Mouse (Mus musculus): ENCODE results near the gene Map4k4.

DNA sequence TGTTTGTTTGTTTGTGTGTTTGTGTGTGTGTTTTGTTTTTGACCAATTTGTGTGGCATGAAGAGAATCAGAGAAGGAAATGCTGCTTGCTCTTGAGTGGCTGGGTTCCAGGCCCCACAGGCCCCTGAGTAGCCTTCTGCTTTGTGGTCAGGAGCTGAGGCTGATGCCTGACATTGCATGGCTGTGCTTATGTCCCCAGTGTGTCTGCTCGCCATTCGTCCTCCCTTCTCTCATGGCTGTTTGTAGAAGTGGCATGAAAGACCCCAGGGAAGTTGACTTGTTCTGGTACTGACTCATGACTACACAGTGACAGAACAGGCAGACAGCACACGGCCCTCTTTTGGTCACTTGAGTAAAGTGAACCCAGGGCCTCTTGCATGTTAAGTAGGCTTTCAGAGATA, 123.0 kb downstream of the Map4k4 start:
- TF ChIP-seq USF1 (IDR thresholded peaks at IDR 0.05; ENCODE audit: low read depth), result no peak
- no peak for TF ChIP-seq POLR2A (IDR thresholded peaks at IDR 0.05; ENCODE audit: insufficient read length, low read depth)
- TF ChIP-seq TCF3 (IDR thresholded peaks at IDR 0.05; ENCODE audit: insufficient read length, low read depth), result no peak
- TF ChIP-seq MAX (IDR thresholded peaks at IDR 0.05; ENCODE audit: low read depth), result no peak
- no peak for TF ChIP-seq E2F4 (IDR thresholded peaks at IDR 0.05; ENCODE audit: insufficient read depth)
- TF ChIP-seq POLR2AphosphoS2 (IDR thresholded peaks at IDR 0.05; ENCODE audit: insufficient read length, low read depth), result no peak
- no peak for TF ChIP-seq MYOD1 (IDR thresholded peaks at IDR 0.05; ENCODE audit: control insufficient read depth in 1 of 3, insufficient read length in 2 of 3, low read depth in 2 of 3)
- no peak for TF ChIP-seq TCF12 (IDR thresholded peaks at IDR 0.05; ENCODE audit: insufficient read depth, poor library complexity, severe bottlenecking)
